Mouse (Mus musculus) kidney, adult 2 months (tissue): ENCODE measurements around the gene Serinc3. TPM values are rescaled to one million over a fixed set of nuclear protein-coding genes. Genes with fewer than 3 reads are reported as not detected.

Experiments
- DNase-seq: peaks from one replicate; pipeline ENCODE4 v3.0.0; 2021
- H3K27ac ChIP-seq: fragments of 200-500 bp; 2 replicates; pipeline ENCODE4 v1.5.1; 2012; ENCODE audit warnings: low read depth, low read length, control low read depth, inconsistent platforms; ENCODE audit not compliant: insufficient read depth
- H3K27me3 ChIP-seq: fragments of 200-500 bp; replicated peaks from 2 replicates; pipeline ENCODE4 v1.6.1; 2012; ENCODE audit warnings: mild to moderate bottlenecking, moderate library complexity, low read length, inconsistent platforms; ENCODE audit not compliant: control insufficient read depth, insufficient read depth
- H3K36me3 ChIP-seq: fragments of 200-500 bp; 2 replicates; pipeline ENCODE4 v1.6.1; 2012; ENCODE audit warnings: mild to moderate bottlenecking, moderate library complexity, low read length, inconsistent platforms; ENCODE audit not compliant: control insufficient read depth, insufficient read depth
- H3K4me1 ChIP-seq: fragments of 200-500 bp; 2 replicates; pipeline ENCODE4 v1.6.1; 2011; ENCODE audit warnings: low read length; ENCODE audit not compliant: control insufficient read depth, insufficient read depth
- H3K4me3 ChIP-seq: fragments of 200-500 bp; 2 replicates; pipeline ENCODE4 v1.5.1; 2011; ENCODE audit warnings: mild to moderate bottlenecking, low read depth, low read length, control low read depth; ENCODE audit not compliant: insufficient read depth
- CTCF ChIP-seq: fragments of 200-500 bp; conservative IDR thresholded peaks from 2 replicates; pipeline ENCODE4 v1.5.1; 2011; ENCODE audit warnings: low read depth, mild to moderate bottlenecking, control low read depth, low read length, moderate library complexity, mixed read lengths; ENCODE audit not compliant: insufficient read depth, insufficient read length
- POLR2A ChIP-seq: fragments of 200-500 bp; IDR thresholded peaks from one replicate; pipeline ENCODE4 v1.6.1; 2011; ENCODE audit warnings: low read depth, low read length, control low read depth
- WGBS: fragments of 180-500 bp; shearing (Covaris S2); methylation state at CpG from one replicate; pipeline ENCODE4 v1.1.7; 2018; 5-methylcytosine and 5-hydroxymethylcytosine counted together
- polyA plus RNA-seq: library from polyadenylated mRNA; depleted of rRNA; stranded (reverse); fragments of >200 nt; gene quantifications from 2 replicates; pipeline ENCODE4 v1.2.3, GENCODE M21; 2012; rRNA removed

Gene Serinc3
- polyA plus RNA-seq, 1 experiment = 357 TPM

DNA sequence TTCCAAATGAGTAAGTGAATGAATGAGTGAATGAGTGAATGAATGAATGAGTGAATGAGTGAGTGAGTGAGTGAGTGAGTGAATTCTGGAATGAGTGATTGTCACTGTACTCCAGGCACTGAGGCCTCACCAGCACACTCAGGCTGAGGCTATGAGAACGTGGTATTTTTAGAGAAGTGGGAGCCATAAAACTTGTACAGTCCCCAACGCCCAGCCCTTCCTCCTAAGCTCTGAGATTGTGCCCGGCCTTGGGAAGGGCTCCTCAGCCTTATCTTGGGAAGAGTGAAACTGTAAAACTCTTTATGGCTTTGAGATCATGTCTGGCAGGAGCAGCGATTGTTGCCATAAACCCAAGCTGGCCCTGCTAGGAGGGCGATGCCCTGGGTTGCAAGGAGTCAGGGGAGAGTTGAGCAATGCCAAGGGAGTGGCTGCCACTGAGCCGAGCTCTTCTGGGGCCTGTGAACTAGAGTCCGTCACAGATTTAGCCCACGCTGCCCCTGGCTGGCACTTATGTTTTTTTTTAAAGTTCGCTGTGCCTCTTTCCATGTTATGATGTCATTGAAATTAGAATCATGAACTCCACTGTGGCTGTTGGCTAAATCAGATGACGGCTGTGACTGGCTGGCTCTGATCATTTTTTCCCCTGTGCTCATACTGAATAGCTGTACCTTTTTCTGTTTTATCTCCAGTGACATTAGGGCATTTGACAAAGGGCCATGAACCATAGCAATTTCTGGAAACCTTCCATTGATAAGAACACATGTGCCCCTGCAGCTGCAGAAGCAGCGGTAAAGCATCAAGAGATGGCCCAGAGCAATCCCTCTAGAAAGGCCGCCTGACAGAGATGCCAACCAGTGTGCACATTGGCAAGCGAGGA is 64.6 kb downstream of the Serinc3 start:
- DNase-seq = no peak
- no peaks in the 10 kb centered on the region for H3K36me3 ChIP-seq
- no peak for TF ChIP-seq POLR2A
- TF ChIP-seq CTCF = no peak
- H3K27me3 ChIP-seq = no peaks in the 10 kb centered on the region
- WGBS = 73% methylated on average over 13 of the region's 13 CpGs
- 0 out of 2 replicates have a peak, but pooled peaks cover 1% of the 10 kb centered on the region for H3K4me1 ChIP-seq
- no peak overlapping the region for H3K4me3 ChIP-seq
- H3K27ac ChIP-seq = no peak overlapping the region

DNA sequence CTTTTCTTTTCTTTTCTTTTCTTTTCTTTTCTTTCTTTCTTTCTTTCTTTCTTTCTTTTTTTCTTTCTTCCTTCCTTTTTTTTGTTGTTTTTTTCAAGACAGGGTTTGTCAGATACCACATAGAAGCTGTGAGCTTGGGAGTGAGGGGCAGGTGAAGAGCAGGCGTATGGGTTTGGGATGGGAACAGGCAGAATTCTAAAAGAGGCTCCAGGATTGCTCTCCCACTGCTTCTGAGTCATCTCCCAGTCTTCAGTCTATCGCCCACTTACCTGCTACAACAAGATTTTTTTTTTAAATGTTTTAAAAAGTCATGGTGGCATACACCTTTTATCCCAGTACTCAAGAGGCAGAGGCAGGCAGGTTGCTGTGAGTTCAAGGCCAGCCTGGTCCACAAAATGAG is 66.9 kb downstream of the Serinc3 start:
- Histone ChIP-seq H3K27ac (no peak overlapping the region), H3K36me3 (no peaks in the 10 kb centered on the region)
- 97% methylated on average over 2 of the region's 2 CpGs for WGBS

DNA sequence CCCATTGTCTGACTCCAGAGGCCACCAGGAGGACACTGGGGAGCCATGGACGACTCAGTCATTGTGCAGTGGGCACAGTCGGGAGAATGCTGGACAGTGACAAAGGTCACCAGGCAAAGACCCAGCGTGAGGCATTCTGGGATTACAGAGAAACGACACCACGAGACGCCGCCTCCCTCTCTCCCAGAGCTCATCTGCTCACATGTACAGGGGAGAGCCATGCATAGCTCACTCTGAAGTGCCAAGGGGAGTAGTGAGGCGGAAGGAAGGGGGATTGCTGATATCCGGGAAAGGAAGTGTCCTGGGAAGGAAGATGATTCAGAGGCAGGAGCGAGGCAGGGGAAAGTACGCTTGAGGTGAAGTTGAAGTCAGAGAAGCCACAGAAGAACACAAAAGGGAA is 69.7 kb downstream of the Serinc3 start:
- Histone ChIP-seq H3K4me3 (no peak overlapping the region), H3K27ac (peak overlapping the region; percentile 13; the same call in 1 of the 2 replicates), H3K27me3 (no peaks in the 10 kb centered on the region), H3K4me1 (0 out of 2 replicates have a peak, but pooled peaks cover 5% of the 10 kb centered on the region), H3K36me3 (peaks cover under 1% of the 10 kb centered on the region)
- 21% methylated on average over 11 of the region's 11 CpGs for WGBS
- peak; percentile 74 for DNase-seq
- TF ChIP-seq CTCF (no peak), POLR2A (no peak)

More for the DNA sequence above, 66.9 kb downstream of the Serinc3 start:
- Histone ChIP-seq H3K4me1 (0 out of 2 replicates have a peak, but pooled peaks cover 5% of the 10 kb centered on the region), H3K4me3 (no peak overlapping the region), H3K27me3 (no peaks in the 10 kb centered on the region)
- TF ChIP-seq POLR2A = no peak
- TF ChIP-seq CTCF = no peak
- no peak for DNase-seq

DNA sequence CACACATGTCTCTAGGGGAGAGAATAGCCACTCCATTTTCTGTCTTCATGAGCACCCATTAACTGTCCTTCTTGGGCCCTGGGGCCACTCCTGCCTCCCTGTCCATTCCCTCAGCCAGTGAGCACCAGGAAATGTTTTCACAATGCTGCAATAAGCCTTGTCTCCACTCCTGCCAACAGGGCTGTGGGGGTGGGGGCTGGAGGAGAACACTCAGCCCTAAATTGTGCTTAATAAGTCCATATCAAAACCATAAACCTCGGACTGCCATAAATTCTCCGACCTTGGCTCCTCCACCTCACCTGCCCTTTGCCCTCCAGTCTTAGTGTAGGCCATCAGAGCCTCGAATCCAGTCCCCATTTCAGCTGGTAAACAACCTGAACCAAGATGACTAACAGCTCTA is 70.6 kb downstream of the Serinc3 start:
- H3K36me3 ChIP-seq = peaks cover 6% of the 10 kb centered on the region
- DNase-seq = no peak
- no peak overlapping the region for H3K4me3 ChIP-seq
- TF ChIP-seq POLR2A (no peak), CTCF (no peak)
- 51% methylated on average over 3 of the region's 3 CpGs for WGBS
- no peaks in the 10 kb centered on the region for H3K27me3 ChIP-seq
- no peak overlapping the region for H3K27ac ChIP-seq
- 0 out of 2 replicates have a peak, but pooled peaks cover 5% of the 10 kb centered on the region for H3K4me1 ChIP-seq

Other genes starting within 250 kb of the Serinc3 start
- gene Jph2, start 247.1 kb downstream of the Serinc3 start, polyA plus RNA-seq = 3.1 and 3.8 TPM in 2 replicates
- gene Oser1, start 220.4 kb downstream of the Serinc3 start, polyA plus RNA-seq = 11.5 and 13.9 TPM in 2 replicates
- gene Gdap1l1, start 206.7 kb downstream of the Serinc3 start, polyA plus RNA-seq = 0.31 and 0.38 TPM in 2 replicates
- gene Fitm2, start 172.5 kb downstream of the Serinc3 start, polyA plus RNA-seq = 19.9 and 21.9 TPM in 2 replicates
- gene R3hdml, start 152.8 kb downstream of the Serinc3 start, polyA plus RNA-seq = 3.6 and 4.6 TPM in 2 replicates
- 354 and 376 TPM in 2 replicates for gene Hnf4a, start 138.3 kb downstream of the Serinc3 start, polyA plus RNA-seq
- 11.3 and 12.0 TPM in 2 replicates for gene Ttpal, start 42.8 kb downstream of the Serinc3 start, polyA plus RNA-seq
- 100 and 107 TPM in 2 replicates for gene Pkig, start 13.3 kb upstream of the Serinc3 start, polyA plus RNA-seq
- gene Ada, start 105.1 kb upstream of the Serinc3 start, polyA plus RNA-seq = 1.8 and 2.4 TPM in 2 replicates
- 0.41 and 1.3 TPM in 2 replicates for gene Ccn5, start 175.7 kb upstream of the Serinc3 start, polyA plus RNA-seq
- not detected in 2 replicates for gene Kcnk15, start 208.5 kb upstream of the Serinc3 start, polyA plus RNA-seq